Mouse (Mus musculus) CD8-positive naive resting alpha-beta T cell, adult 2 months (primary cell): ENCODE results near the gene Olfr299.

Experiments
- DNase-seq, 2 experiments: peaks; one replicate each; pipeline ENCODE4 v3.0.0; 2022; ENCODE audit warnings: low read depth in 2 of 2, low spot score in 2 of 2

Gene Olfr299

DNA sequence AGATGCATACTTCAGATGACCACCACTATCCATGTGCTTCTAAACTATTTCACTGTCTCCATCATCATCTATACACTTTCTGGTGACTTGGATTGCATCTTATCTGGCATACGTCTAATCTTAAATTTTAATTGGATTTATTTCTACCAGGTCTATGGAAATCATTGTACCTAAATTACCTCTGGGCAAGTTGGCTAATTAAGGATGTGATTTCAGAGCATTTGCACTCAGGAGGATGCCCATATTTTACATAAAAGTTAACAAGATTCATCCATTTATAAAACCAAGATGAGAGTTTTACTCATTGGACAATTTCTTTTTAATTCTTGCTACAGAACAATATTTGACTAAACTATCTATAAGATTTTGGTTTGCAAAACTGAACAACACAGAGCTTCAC lies at the start of gene Olfr299:
TSS of gene Olfr299 (plus strand) at position 301 of the 400 bp plus-strand sequence.
- DNase-seq, result no peak

DNA sequence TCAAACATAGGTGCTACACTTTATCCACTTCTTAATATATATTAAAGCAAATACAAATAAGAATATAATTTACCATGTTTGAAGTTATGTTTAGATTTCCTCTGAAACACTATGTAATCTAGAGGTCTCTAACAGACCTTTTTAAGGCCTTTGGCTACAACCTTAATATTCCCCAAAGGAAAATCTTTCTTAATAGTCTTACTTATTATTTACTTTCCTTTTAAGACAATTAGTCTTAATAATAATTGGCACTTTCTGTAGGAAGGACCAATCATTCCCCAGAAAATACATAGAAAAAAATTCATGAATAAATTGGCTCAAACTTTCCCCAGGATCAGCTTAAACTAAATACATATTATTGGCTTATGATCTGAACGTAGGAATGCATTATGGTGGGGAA lies 32.7 kb downstream of the Olfr299 start, which contains the start of gene Olfr298:
TSS of gene Olfr298 (minus strand) at position 101 of the 400 bp plus-strand sequence.
- no peak for DNase-seq
